In the genomic region with DNA sequence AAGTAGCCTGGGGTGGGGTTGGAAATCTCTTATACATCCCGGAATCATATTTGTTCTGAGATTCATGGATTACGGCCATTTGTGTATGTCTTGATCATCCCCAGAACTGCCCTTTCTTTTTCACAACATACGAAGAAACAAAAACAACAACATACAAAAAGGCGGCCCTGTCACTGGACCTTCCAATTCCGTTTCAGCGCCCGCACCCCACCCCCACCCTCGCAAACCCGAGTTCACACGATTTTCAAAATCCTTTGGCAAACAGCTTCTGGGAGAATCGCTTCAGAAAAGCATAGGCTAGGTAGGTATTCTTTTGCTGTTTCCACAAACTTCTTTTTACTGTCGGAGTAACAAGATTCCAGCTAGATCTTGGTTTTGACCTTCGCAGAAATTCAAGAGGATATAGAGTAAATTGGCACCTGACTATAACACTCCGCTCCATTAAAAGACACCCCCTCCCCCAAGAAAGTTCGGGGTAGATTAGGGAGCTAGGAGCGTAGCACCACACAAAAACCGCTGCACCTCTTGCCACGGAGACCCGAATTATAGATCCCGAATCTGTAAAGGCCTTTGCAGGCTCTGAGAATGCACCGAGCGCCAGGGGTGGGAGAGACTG, we compare ENCODE assay signal across 10 mouse cellular contexts. TPM values are rescaled to one million over a fixed set of nuclear protein-coding genes. Genes with fewer than 3 reads are reported as not detected.
DNase-seq lines count a peak whose midpoint lies in the region; ATAC-seq lines count a peak whose summit lies in the region.
"Had no signal": no experiment of that assay in that cellular context is flagged by ENCODE, and none has a peak within 500 bp of the region (broad histone marks: within the 10 kb centered on the region; RNA-seq: fewer than 3 reads in every experiment).

No protein-coding gene starts in this region.

- peak overlapping the region; percentile 47 for H3K4me3 ChIP-seq in kidney, embryonic 15.5 days (replicated peaks)
- peak overlapping the region; percentile 39 for H3K4me3 ChIP-seq in embryonic facial prominence, embryonic 14.5 days (ENCODE audit: low read depth, low read length)
- peak overlapping the region; percentile 32 for H3K4me3 ChIP-seq in intestine, embryonic 14.5 days (ENCODE audit: low read depth, low read length)
- peak overlapping the region; percentile 57; the same call in 1 of the 2 replicates for H3K4me3 ChIP-seq in neural tube, embryonic 12.5 days

- intact Hi-C loops in left cerebral cortex, postnatal 14 days (cut with DNase I), result loop anchor here (5.0 to 10.0 kb wide), 2 partner anchors 168 to 280 kb away; a partner anchor contains a TSS

- H3K36me3 ChIP-seq in kidney, embryonic 15.5 days, result no peaks in the 10 kb centered on the region
- H3K36me3 ChIP-seq in embryonic facial prominence, embryonic 14.5 days (ENCODE audit: control insufficient read depth, insufficient read depth, low read length), result no peaks in the 10 kb centered on the region
- H3K36me3 ChIP-seq in intestine, embryonic 14.5 days (ENCODE audit: control insufficient read depth, insufficient read depth, low read length), result no peaks in the 10 kb centered on the region
- no peaks in the 10 kb centered on the region for H3K36me3 ChIP-seq in neural tube, embryonic 12.5 days
- H3K36me3 ChIP-seq: G1E had no signal

- no peaks in the 10 kb centered on the region for H3K9me3 ChIP-seq in kidney, embryonic 15.5 days (replicated peaks)
- H3K9me3 ChIP-seq in embryonic facial prominence, embryonic 14.5 days (ENCODE audit: control insufficient read depth, low read length), result no peaks in the 10 kb centered on the region
- H3K9me3 ChIP-seq in intestine, embryonic 14.5 days (ENCODE audit: control insufficient read depth, low read length), result no peaks in the 10 kb centered on the region
- no peaks in the 10 kb centered on the region for H3K9me3 ChIP-seq in neural tube, embryonic 12.5 days

- no peak overlapping the region for H3K9ac ChIP-seq in kidney, embryonic 15.5 days
- H3K9ac ChIP-seq in embryonic facial prominence, embryonic 14.5 days (ENCODE audit: low read depth, low read length), result no peak overlapping the region
- no peak overlapping the region for H3K9ac ChIP-seq in intestine, embryonic 14.5 days (ENCODE audit: low read length)
- H3K9ac ChIP-seq in neural tube, embryonic 12.5 days, result no peak overlapping the region

- peaks cover 98% of the 10 kb centered on the region for H3K27me3 ChIP-seq in kidney, embryonic 15.5 days
- peaks cover 99% of the 10 kb centered on the region for H3K27me3 ChIP-seq in embryonic facial prominence, embryonic 14.5 days (replicated peaks; ENCODE audit: control insufficient read depth, insufficient read depth, low read length)
- peaks cover 100% of the 10 kb centered on the region for H3K27me3 ChIP-seq in intestine, embryonic 14.5 days (replicated peaks; ENCODE audit: control insufficient read depth, insufficient read depth, low read length)
- peaks cover 70% of the 10 kb centered on the region for H3K27me3 ChIP-seq in neural tube, embryonic 12.5 days (replicated peaks)

- DNase-seq in kidney, postnatal 10 days, result no peak
- no peak for DNase-seq in embryonic facial prominence, embryonic 14.5 days (ENCODE audit: low spot score)
- DNase-seq in intestine, embryonic 14.5 days (ENCODE audit: low spot score), result peak; percentile 66
- DNase-seq in frontal cortex, adult 2 months (ENCODE audit: extremely low spot score in 1 of 2, low spot score in 1 of 2), result no peak
- DNase-seq in left cerebral cortex, postnatal 14 days (ENCODE audit: low spot score in 2 of 2), result no peak
- no peak for DNase-seq in thymus, postnatal 10 days (ENCODE audit: low spot score in 2 of 2)
- DNase-seq: thymus, adult 2 months had no signal

- ATAC-seq in kidney, embryonic 15.5 days (replicated peaks; ENCODE audit: low FRiP score), result no peak
- ATAC-seq in embryonic facial prominence, embryonic 14.5 days (ENCODE audit: low read depth), result no peak
- no peak for ATAC-seq in intestine, embryonic 14.5 days (replicated peaks; ENCODE audit: low FRiP score, low TSS enrichment, low read depth)
- ATAC-seq in neural tube, embryonic 12.5 days (ENCODE audit: low FRiP score, low read depth), result no peak

- H3K4me1 ChIP-seq in kidney, embryonic 15.5 days, result peaks cover 34% of the 10 kb centered on the region
- no peaks in the 10 kb centered on the region for H3K4me1 ChIP-seq in embryonic facial prominence, embryonic 14.5 days (ENCODE audit: control insufficient read depth, insufficient read depth, low read length)
- H3K4me1 ChIP-seq in intestine, embryonic 14.5 days (replicated peaks; ENCODE audit: control insufficient read depth, insufficient read depth, low read length), result 0 out of 2 replicates have a peak, but pooled peaks cover 7% of the 10 kb centered on the region
- peaks cover 21% of the 10 kb centered on the region for H3K4me1 ChIP-seq in neural tube, embryonic 12.5 days

- WGBS in kidney, embryonic 15.5 days, result 1% methylated on average over 22 of the region's 22 CpGs
- WGBS in embryonic facial prominence, embryonic 14.5 days, result 1% methylated on average over 22 of the region's 22 CpGs
- WGBS in intestine, embryonic 14.5 days, result 2% methylated on average over 22 of the region's 22 CpGs
- under 1% methylated on average over 22 of the region's 22 CpGs for WGBS in neural tube, embryonic 12.5 days

- H3K4me2 ChIP-seq in kidney, embryonic 15.5 days, result peak overlapping the region; percentile 78
- peak overlapping the region; percentile 67 for H3K4me2 ChIP-seq in embryonic facial prominence, embryonic 14.5 days (ENCODE audit: low read depth, low read length)
- H3K4me2 ChIP-seq in intestine, embryonic 14.5 days (ENCODE audit: low read length), result peak overlapping the region; percentile 59
- peak overlapping the region; percentile 65 for H3K4me2 ChIP-seq in neural tube, embryonic 12.5 days (replicated peaks)

- H3K27ac ChIP-seq in kidney, embryonic 15.5 days, result no peak overlapping the region
- H3K27ac ChIP-seq in embryonic facial prominence, embryonic 14.5 days (replicated peaks; ENCODE audit: low read depth, low read length), result no peak overlapping the region
- H3K27ac ChIP-seq in intestine, embryonic 14.5 days (ENCODE audit: low read depth), result no peak overlapping the region
- H3K27ac ChIP-seq in neural tube, embryonic 12.5 days, result no peak overlapping the region

RNA-seq across cellular contexts. Expression of a gene that starts 0.6 kb away (rescaled TPM):
- polyA plus RNA-seq in kidney, embryonic 15.5 days (2015; fragmentation: Nextera tagmentation; extraction: Ambion mirVana), result not detected in 2 replicates
- polyA plus RNA-seq in embryonic facial prominence, embryonic 14.5 days (2014; fragmentation: Nextera tagmentation; extraction: Ambion mirVana), result not detected in 2 replicates
- 0.05 TPM in 1 of 2 replicates, not detected in the other for polyA plus RNA-seq in intestine, embryonic 14.5 days (2014; fragmentation: Nextera tagmentation; extraction: Ambion mirVana)
- 1.9 and 2.0 TPM in 2 replicates for polyA plus RNA-seq in neural tube, embryonic 12.5 days (2016; fragmentation: Nextera tagmentation; extraction: Ambion mirVana)
- polyA plus RNA-seq in frontal cortex, adult 2 months (2012; rRNA removed), result 11.7 and 13.4 TPM in 2 replicates
- total RNA-seq in left cerebral cortex, postnatal 14 days (2021), result 10 to 100 TPM in 1 of 2 experiments, 1 to 10 TPM in 1; 6.1 to 10.4 TPM
- polyA plus RNA-seq: G1E; thymus, adult 2 months had no signal
